Mouse (Mus musculus): ENCODE results near the gene Mrnip.

Mrnip gene

GRCm38 (mm10) chr11:50174111-50174729 is at the start of gene Mrnip:
Gene Mrnip, plus strand, starts transcription at chr11:50174444.
- DNase-seq, result peak in 1 of 2 experiments; percentile 24

- no peak for DNase-seq
Measured at GRCm38 (mm10) chr11:50127781-50128180, 46.5 kb upstream of the Mrnip start.

- peak; percentile 93 to 94 for DNase-seq
Measured at GRCm38 (mm10) chr11:50130811-50131766, 43.2 kb upstream of the Mrnip start, which contains the start of gene Tbc1d9b. Gene Tbc1d9b, plus strand, starts transcription at chr11:50131396.

- DNase-seq, result peak in 1 of 2 experiments; percentile 34
Measured at GRCm38 (mm10) chr11:50131801-50132201, 42.4 kb upstream of the Mrnip start.

- no peak for DNase-seq
Measured at GRCm38 (mm10) chr11:50132265-50132664, 42.0 kb upstream of the Mrnip start.

GRCm38 (mm10) chr11:50134136-50134859 is 39.9 kb upstream of the Mrnip start:
- no peak for DNase-seq

- DNase-seq, result peak; percentile 43 to 61
Measured at GRCm38 (mm10) chr11:50138206-50138822, 35.9 kb upstream of the Mrnip start.

- no peak for DNase-seq
Measured at GRCm38 (mm10) chr11:50139571-50139970, 34.7 kb upstream of the Mrnip start.

- DNase-seq, result no peak
Measured at GRCm38 (mm10) chr11:50145529-50145928, 28.7 kb upstream of the Mrnip start.

- DNase-seq, result no peak
Measured at GRCm38 (mm10) chr11:50146121-50146520, 28.1 kb upstream of the Mrnip start.

GRCm38 (mm10) chr11:50147267-50147957 is 26.8 kb upstream of the Mrnip start:
- no peak for DNase-seq

GRCm38 (mm10) chr11:50147958-50148476 is 26.2 kb upstream of the Mrnip start:
- DNase-seq, result peak; percentile 50 to 54

- no peak for DNase-seq
Measured at GRCm38 (mm10) chr11:50149200-50149599, 25.0 kb upstream of the Mrnip start.

GRCm38 (mm10) chr11:50149603-50150150 is 24.6 kb upstream of the Mrnip start:
- no peak for DNase-seq

- DNase-seq, result no peak
Measured at GRCm38 (mm10) chr11:50151374-50151773, 22.9 kb upstream of the Mrnip start.

- DNase-seq, result no peak
Measured at GRCm38 (mm10) chr11:50154166-50154565, 20.1 kb upstream of the Mrnip start.

- DNase-seq, result no peak
Measured at GRCm38 (mm10) chr11:50154777-50155520, 19.3 kb upstream of the Mrnip start.

GRCm38 (mm10) chr11:50155785-50156184 is 18.5 kb upstream of the Mrnip start:
- no peak for DNase-seq

GRCm38 (mm10) chr11:50156725-50157258 is 17.5 kb upstream of the Mrnip start:
- peak; percentile 21 to 39 for DNase-seq

GRCm38 (mm10) chr11:50158346-50158745 is 15.9 kb upstream of the Mrnip start:
- no peak for DNase-seq

Data from cerebellum, postnatal 36 days (tissue).